Mouse (Mus musculus) urinary bladder, adult 18-20 months (tissue): ENCODE measurements at regions not wholly inside any gene's neighbourhood (a gene's known extent, or its start where the extent isn't known, plus 50 kb on each side); places are given as distances from the start of the nearest gene placed in this dataset.

Source experiments
- DNase-seq, 2 experiments: peaks; one replicate each; pipeline ENCODE4 v3.0.0; 2022; ENCODE audit warnings: low spot score in 2 of 2, mixed read lengths in 2 of 2

- DNase-seq, result peak; percentile 9 to 53
These were observed 74.1 kb upstream of the Zc3h12a start for GRCm38 (mm10) chr4:125201638-125202325.

- no peak for DNase-seq
These were observed 73.1 kb upstream of the Zc3h12a start for GRCm38 (mm10) chr4:125200762-125201161.

GRCm38 (mm10) chr4:125199281-125199680 is 71.6 kb upstream of the Zc3h12a start:
- DNase-seq, result no peak

- DNase-seq, result no peak
These were observed 68.3 kb upstream of the Zc3h12a start for GRCm38 (mm10) chr4:125195901-125196435.

GRCm38 (mm10) chr4:125194722-125195380 is 67.2 kb upstream of the Zc3h12a start:
- no peak for DNase-seq

GRCm38 (mm10) chr4:125194298-125194697 is 66.7 kb upstream of the Zc3h12a start:
- DNase-seq, result no peak

GRCm38 (mm10) chr4:125191680-125192079 is 64.0 kb upstream of the Zc3h12a start:
- DNase-seq, result no peak

- no peak for DNase-seq
These were observed 63.4 kb upstream of the Zc3h12a start for GRCm38 (mm10) chr4:125191010-125191409.

- DNase-seq, result no peak
These were observed 62.3 kb upstream of the Zc3h12a start for GRCm38 (mm10) chr4:125189971-125190370.

GRCm38 (mm10) chr4:125186246-125186645 is 58.6 kb upstream of the Zc3h12a start:
- no peak for DNase-seq

- no peak for DNase-seq
These were observed 57.4 kb upstream of the Zc3h12a start for GRCm38 (mm10) chr4:125185076-125185475.

GRCm38 (mm10) chr4:125180947-125181346 is 53.3 kb upstream of the Zc3h12a start:
- no peak for DNase-seq

- DNase-seq, result no peak
These were observed 50.9 kb upstream of the Zc3h12a start for GRCm38 (mm10) chr4:125178552-125178951.

GRCm38 (mm10) chr4:125177666-125178065 is 50.0 kb upstream of the Zc3h12a start:
- DNase-seq, result no peak
